Mouse (Mus musculus) T-helper 17 cell (primary cell): ENCODE data around the gene Dtnb.

Source experiments
- in situ Hi-C, 2 experiments: fragments of 300-600 bp; cut with MboI, MseI; formaldehyde crosslinking; loops; 1 replicate in 1 of 2; 2 replicates in 1 of 2; pipeline ENCODE4 v1.15.1; 2025; ENCODE audit warnings: high pct_unique_total_duplicates in 2 of 2

Dtnb gene

GRCm38 (mm10) chr12:3570711-3571400 lies 1.3 kb upstream of the Dtnb start:
- in situ Hi-C loops, result loop anchor here in 1 of 2 experiments (25.0 kb wide), 1 partner anchor 1341 kb away; the partner anchor contains the start of genes Atad2b and Ubxn2a

- in situ Hi-C loops, result loop anchor here in 1 of 2 experiments (25.0 kb wide), 1 partner anchor 1340 kb away; the partner anchor contains the start of genes Atad2b and Ubxn2a
Measured at GRCm38 (mm10) chr12:3572581-3573397, 608 bp downstream of the Dtnb start.

- in situ Hi-C loops, result loop anchor here in 1 of 2 experiments (25.0 kb wide), 1 partner anchor 1339 kb away; the partner anchor contains the start of genes Atad2b and Ubxn2a
Measured at GRCm38 (mm10) chr12:3573410-3573809, 1.2 kb downstream of the Dtnb start.

GRCm38 (mm10) chr12:3574670-3575069 lies 2.5 kb downstream of the Dtnb start:
- in situ Hi-C loops, result loop anchor here in 1 of 2 experiments (25.0 kb wide), 1 partner anchor 1338 kb away; the partner anchor contains the start of genes Atad2b and Ubxn2a

- in situ Hi-C loops, result no loop called here
Measured at GRCm38 (mm10) chr12:3579958-3580530, 7.9 kb downstream of the Dtnb start.

- in situ Hi-C loops, result no loop called here
Measured at GRCm38 (mm10) chr12:3582604-3583003, 10.4 kb downstream of the Dtnb start.

GRCm38 (mm10) chr12:3585525-3585924 lies 13.3 kb downstream of the Dtnb start:
- in situ Hi-C loops, result no loop called here

- in situ Hi-C loops, result no loop called here
Measured at GRCm38 (mm10) chr12:3587010-3587409, 14.8 kb downstream of the Dtnb start.

GRCm38 (mm10) chr12:3590039-3590438 lies 17.9 kb downstream of the Dtnb start:
- in situ Hi-C loops, result no loop called here

- in situ Hi-C loops, result no loop called here
Measured at GRCm38 (mm10) chr12:3591595-3591994, 19.4 kb downstream of the Dtnb start.

GRCm38 (mm10) chr12:3602786-3603185 lies 30.6 kb downstream of the Dtnb start:
- in situ Hi-C loops, result no loop called here

- in situ Hi-C loops, result no loop called here
Measured at GRCm38 (mm10) chr12:3606202-3606601, 34.0 kb downstream of the Dtnb start.

GRCm38 (mm10) chr12:3609747-3610146 lies 37.6 kb downstream of the Dtnb start:
- in situ Hi-C loops, result no loop called here

- in situ Hi-C loops, result no loop called here
Measured at GRCm38 (mm10) chr12:3611871-3612270, 39.7 kb downstream of the Dtnb start.

- in situ Hi-C loops, result no loop called here
Measured at GRCm38 (mm10) chr12:3615041-3615440, 42.9 kb downstream of the Dtnb start.

- in situ Hi-C loops, result no loop called here
Measured at GRCm38 (mm10) chr12:3618144-3619020, 46.2 kb downstream of the Dtnb start.

GRCm38 (mm10) chr12:3619021-3619367 lies 46.8 kb downstream of the Dtnb start:
- in situ Hi-C loops, result no loop called here

- in situ Hi-C loops, result no loop called here
Measured at GRCm38 (mm10) chr12:3626880-3627279, 54.7 kb downstream of the Dtnb start.

GRCm38 (mm10) chr12:3641931-3642330 lies 69.8 kb downstream of the Dtnb start:
- in situ Hi-C loops, result loop anchor here in 1 of 2 experiments (10.0 kb wide), 1 partner anchor 1083 kb away; no protein-coding TSS in a partner anchor

- in situ Hi-C loops, result no loop called here
Measured at GRCm38 (mm10) chr12:3656799-3657198, 84.6 kb downstream of the Dtnb start.

GRCm38 (mm10) chr12:3657234-3657633 lies 85.1 kb downstream of the Dtnb start:
- in situ Hi-C loops, result no loop called here
